Mouse (Mus musculus) ES-Bruce4 (cell line): ENCODE results near the gene Rapgef1.

Experiments
- CTCF ChIP-seq: IDR thresholded peaks from one replicate; pipeline ENCODE4 v1.8.1; 2011; ENCODE audit warnings: low read depth, low read length
- EP300 ChIP-seq: IDR thresholded peaks from 2 replicates; pipeline ENCODE4 v1.6.1; 2011; ENCODE audit warnings: low read depth, low read length; ENCODE audit not compliant: insufficient read depth
- POLR2A ChIP-seq: IDR thresholded peaks from one replicate; pipeline ENCODE4 v1.8.1; 2011; ENCODE audit warnings: low read length; ENCODE audit not compliant: insufficient read depth

DNA sequence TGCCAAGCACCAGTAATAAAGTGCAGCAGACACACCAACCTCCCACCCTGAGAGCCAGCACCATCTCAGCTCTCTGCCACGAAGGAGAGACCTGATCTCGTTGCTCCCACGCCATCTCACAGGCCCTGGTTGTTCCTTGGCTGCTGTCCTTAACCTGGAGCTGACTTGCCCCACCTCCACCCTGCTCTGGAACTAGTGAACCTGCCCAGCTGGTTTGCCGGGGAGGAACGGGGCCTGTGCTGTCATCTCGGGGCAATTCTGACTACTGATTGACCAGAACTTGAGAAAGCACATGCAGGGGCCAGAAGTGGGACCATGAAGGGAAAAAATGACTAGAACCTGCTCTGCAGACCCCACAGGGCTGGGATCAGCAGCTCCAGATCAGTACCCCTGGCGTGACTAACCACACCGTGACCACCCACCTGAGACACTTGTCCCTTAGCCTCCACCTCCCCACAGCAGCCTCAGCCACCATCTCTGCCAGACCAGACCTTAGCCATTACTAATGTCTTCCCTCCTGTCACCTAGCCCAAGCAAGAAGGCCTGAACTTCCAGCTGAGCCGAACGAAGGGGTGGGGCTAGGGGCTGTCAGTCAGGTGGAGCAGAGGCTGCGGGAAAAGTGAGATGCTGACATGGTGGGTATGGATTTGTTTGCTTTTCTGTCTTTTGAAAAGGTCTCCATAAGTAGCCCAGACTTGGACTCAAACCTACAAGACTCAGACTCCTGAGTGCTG, 148.6 kb downstream of the Rapgef1 start:
- no peak for TF ChIP-seq CTCF
- no peak for TF ChIP-seq POLR2A
- TF ChIP-seq EP300: no peak
